Mouse (Mus musculus): Measurements from ENCODE around the gene Svbp.

DNA sequence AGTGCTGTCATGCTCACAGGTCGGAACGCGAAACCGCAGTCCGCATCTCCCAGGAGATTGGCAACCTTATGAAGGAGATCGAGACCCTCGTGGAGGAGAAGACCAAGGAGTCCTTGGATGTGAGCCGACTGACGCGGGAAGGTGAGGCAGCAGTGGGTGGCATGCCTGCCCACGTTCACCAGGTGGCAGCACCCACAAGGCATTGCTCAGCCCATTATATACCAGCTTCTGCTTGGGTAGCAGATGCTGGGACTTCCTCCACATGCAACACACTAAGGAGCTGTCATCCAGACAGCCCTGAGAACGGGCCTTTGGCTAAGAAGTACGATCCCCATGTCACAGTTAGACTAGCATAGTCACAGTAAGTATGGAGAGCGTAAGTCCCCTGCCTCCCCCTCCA is 46.6 kb downstream of the Svbp start:
- TF ChIP-seq KAT2A (IDR thresholded peaks at IDR 0.05; ENCODE audit: insufficient replicate concordance, low read length) (no peak), BHLHE40 (IDR thresholded peaks at IDR 0.05; ENCODE audit: low read depth, low read length) (no peak), UBTF (IDR thresholded peaks at IDR 0.05; ENCODE audit: low read depth, low read length) (no peak), CTCF (conservative IDR thresholded peaks at IDR 0.05 in 1 of 2, IDR thresholded peaks at IDR 0.05 in 1 of 2; ENCODE audit: low read depth in 2 of 2, low read length in 2 of 2) (peak in 1 of 2 experiments; percentile 55; a peak in 2 of 4 replicates), IRF4 (IDR thresholded peaks at IDR 0.05; ENCODE audit: low read depth, low read length) (no peak), MEF2A (IDR thresholded peaks at IDR 0.05; ENCODE audit: borderline replicate concordance, low read depth, low read length) (no peak), EP300 (IDR thresholded peaks at IDR 0.05; ENCODE audit: low read length) (no peak), POLR2A (IDR thresholded peaks at IDR 0.05; ENCODE audit: low read depth, low read length) (no peak), MAX (IDR thresholded peaks at IDR 0.05; ENCODE audit: low read length) (no peak), JUND (conservative IDR thresholded peaks at IDR 0.05; ENCODE audit: low read depth, low read length) (no peak), MYC (IDR thresholded peaks at IDR 0.05; ENCODE audit: low read depth, low read length) (no peak)

Data from CH12.LX (cell line).